Comparison of ENCODE assay signal across 15 mouse cellular contexts in genomic region chr8:117148520-117148919, GRCm38 (mm10). TPM values are rescaled to one million over a fixed set of nuclear protein-coding genes. Genes with fewer than 3 reads are reported as not detected.
A peak's percentile ranks its signal among the peaks of the same experiment; 100 is the strongest.
DNase-seq lines count a peak whose midpoint lies in the region; ATAC-seq and TF ChIP-seq lines count a peak whose summit lies in the region.
"Had no signal": no experiment of that assay in that cellular context is flagged by ENCODE, and none has a peak within 500 bp of the region (broad histone marks: within the 10 kb centered on the region; RNA-seq: fewer than 3 reads in every experiment).

No protein-coding gene starts in this region.

- no peak for ATAC-seq in forebrain, postnatal 0 days
- no peak for ATAC-seq in forebrain, embryonic 11.5 days (replicated peaks; ENCODE audit: low FRiP score)
- no peak for ATAC-seq in lung, postnatal 0 days
- ATAC-seq in megakaryocyte-erythroid progenitor cell, adult 5-6 weeks (replicated peaks; ENCODE audit: low FRiP score, low TSS enrichment, poor library complexity, severe bottlenecking) = 0 out of 2 replicates have a peak, but pooled peaks have one; percentile 44

- H3K27me3 ChIP-seq in forebrain, postnatal 0 days (ENCODE audit: insufficient read depth, low read length) = no peaks in the 10 kb centered on the region
- H3K27me3 ChIP-seq in forebrain, embryonic 11.5 days (ENCODE audit: control insufficient read depth, insufficient read depth, low read length) = no peaks in the 10 kb centered on the region
- H3K27me3 ChIP-seq in lung, postnatal 0 days (replicated peaks; ENCODE audit: insufficient read depth, low read length) = no peaks in the 10 kb centered on the region

- H3K4me2 ChIP-seq in forebrain, postnatal 0 days (ENCODE audit: low read depth) = no peak overlapping the region
- no peak overlapping the region for H3K4me2 ChIP-seq in forebrain, embryonic 11.5 days (ENCODE audit: low read depth, low read length, severe bottlenecking)
- H3K4me2 ChIP-seq in lung, postnatal 0 days (replicated peaks; ENCODE audit: low read depth, low read length) = no peak overlapping the region

- TF ChIP-seq CTCF in forebrain, postnatal 0 days (IDR thresholded peaks at IDR 0.05; ENCODE audit: low read depth) = peak; percentile 35; the same call in 1 of the 2 replicates
- peak; percentile 51 for TF ChIP-seq CTCF in lung, postnatal 0 days (IDR thresholded peaks at IDR 0.05)

- no peak overlapping the region for H3K27ac ChIP-seq in forebrain, postnatal 0 days (ENCODE audit: low read depth, low read length)
- no peak overlapping the region for H3K27ac ChIP-seq in forebrain, embryonic 11.5 days (ENCODE audit: low read depth, low read length)
- H3K27ac ChIP-seq in lung, postnatal 0 days (ENCODE audit: low read length) = no peak overlapping the region
- H3K27ac ChIP-seq: forebrain, embryonic 10.5 days had no signal

- H3K4me3 ChIP-seq in forebrain, postnatal 0 days (ENCODE audit: low read depth, low read length) = no peak overlapping the region
- no peak overlapping the region for H3K4me3 ChIP-seq in forebrain, embryonic 11.5 days (ENCODE audit: low read depth, low read length)
- H3K4me3 ChIP-seq in lung, postnatal 0 days (ENCODE audit: low read depth, low read length) = no peak overlapping the region
- H3K4me3 ChIP-seq: forebrain, embryonic 10.5 days had no signal

- WGBS in forebrain, postnatal 0 days = 93% methylated on average over 6 of the region's 6 CpGs
- WGBS in forebrain, embryonic 11.5 days = 93% methylated on average over 6 of the region's 6 CpGs
- 78% methylated on average over 6 of the region's 6 CpGs for WGBS in lung, postnatal 0 days

- H3K9me3 ChIP-seq in forebrain, postnatal 0 days (ENCODE audit: low read length) = no peaks in the 10 kb centered on the region
- no peaks in the 10 kb centered on the region for H3K9me3 ChIP-seq in forebrain, embryonic 11.5 days (ENCODE audit: control insufficient read depth, low read length)
- no peaks in the 10 kb centered on the region for H3K9me3 ChIP-seq in lung, postnatal 0 days (ENCODE audit: low read length)
- H3K9me3 ChIP-seq: forebrain, embryonic 10.5 days had no signal

- DNase-seq in forebrain, postnatal 0 days = no peak
- DNase-seq in forebrain, embryonic 11.5 days (ENCODE audit: low spot score) = no peak
- no peak for DNase-seq in lung, postnatal 0 days (ENCODE audit: low spot score)
- DNase-seq in lung, postnatal 4 days = no peak
- DNase-seq in ES-CJ7 (ENCODE audit: low read depth, low spot score) = peak; percentile 75
- no peak for DNase-seq in Muller cell, postnatal 12 days (ENCODE audit: inconsistent ontology term)
- no peak for DNase-seq in adrenal gland, postnatal 4 days (ENCODE audit: low spot score in 2 of 2)
- DNase-seq: adrenal gland, postnatal 10 days; cerebellum, adult 11 months; heart, postnatal 36 days; layer of hippocampus, adult 9-11 months had no signal

- no peaks in the 10 kb centered on the region for H3K36me3 ChIP-seq in forebrain, postnatal 0 days (ENCODE audit: insufficient read depth)
- no peaks in the 10 kb centered on the region for H3K36me3 ChIP-seq in forebrain, embryonic 11.5 days (ENCODE audit: control insufficient read depth, insufficient read depth, low read length)
- H3K36me3 ChIP-seq in lung, postnatal 0 days (ENCODE audit: insufficient read depth, low read length) = no peaks in the 10 kb centered on the region
- H3K36me3 ChIP-seq: forebrain, embryonic 10.5 days had no signal

- no peak for TF ChIP-seq EP300 in lung, postnatal 0 days (IDR thresholded peaks at IDR 0.05)

- no peak overlapping the region for H3K9ac ChIP-seq in forebrain, postnatal 0 days
- no peak overlapping the region for H3K9ac ChIP-seq in forebrain, embryonic 11.5 days (ENCODE audit: low read length)
- H3K9ac ChIP-seq in lung, postnatal 0 days (replicated peaks; ENCODE audit: low read depth) = no peak overlapping the region

- no peaks in the 10 kb centered on the region for H3K4me1 ChIP-seq in forebrain, postnatal 0 days (ENCODE audit: insufficient read depth)
- no peaks in the 10 kb centered on the region for H3K4me1 ChIP-seq in forebrain, embryonic 11.5 days (replicated peaks; ENCODE audit: control insufficient read depth, insufficient read depth, low read length)
- H3K4me1 ChIP-seq in lung, postnatal 0 days (ENCODE audit: insufficient read depth, low read depth, low read length) = no peaks in the 10 kb centered on the region
- H3K4me1 ChIP-seq: forebrain, embryonic 10.5 days had no signal

RNA-seq across cellular contexts. Expression of gene Gan, which starts 9.4 kb away (rescaled TPM):
- total RNA-seq in forebrain, postnatal 0 days (2014; rRNA removed) = 9.4 and 13.6 TPM in 2 replicates
- 3.2 and 4.8 TPM in 2 replicates for polyA plus RNA-seq in forebrain, postnatal 0 days (2015; fragmentation: Nextera tagmentation; extraction: Ambion mirVana)
- 3.1 and 3.4 TPM in 2 replicates for polyA plus RNA-seq in forebrain, embryonic 11.5 days (2014; fragmentation: Nextera tagmentation; extraction: Ambion mirVana)
- polyA plus RNA-seq in lung, postnatal 0 days (2015; fragmentation: Nextera tagmentation; extraction: Ambion mirVana) = 3.3 and 4.2 TPM in 2 replicates
- 9.9 and 14.3 TPM in 2 replicates for total RNA-seq in megakaryocyte-erythroid progenitor cell, adult 5-6 weeks (2014; fragmentation: Nextera tagmentation)
- total RNA-seq in megakaryocyte-erythroid progenitor cell, adult 5-6 weeks (2017) = 4.4 and 6.6 TPM in 2 replicates
- 10 to 100 TPM; 14.9 to 16.4 TPM for total RNA-seq in adrenal gland, postnatal 4 days (2021)

RNA-seq across cellular contexts. Expression of gene Bco1, which starts 52.9 kb away (rescaled TPM):
- not detected in 2 replicates for total RNA-seq in forebrain, postnatal 0 days (2014; rRNA removed)
- 0.31 TPM in 1 of 2 replicates, not detected in the other for polyA plus RNA-seq in forebrain, postnatal 0 days (2015; fragmentation: Nextera tagmentation; extraction: Ambion mirVana)
- 0.19 TPM in 1 of 2 replicates, not detected in the other for polyA plus RNA-seq in forebrain, embryonic 11.5 days (2014; fragmentation: Nextera tagmentation; extraction: Ambion mirVana)
- polyA plus RNA-seq in lung, postnatal 0 days (2015; fragmentation: Nextera tagmentation; extraction: Ambion mirVana) = 0.10 TPM in 1 of 2 replicates, not detected in the other
- total RNA-seq in megakaryocyte-erythroid progenitor cell, adult 5-6 weeks (2014; fragmentation: Nextera tagmentation) = 1.8 TPM in 1 of 2 replicates, not detected in the other
- total RNA-seq in megakaryocyte-erythroid progenitor cell, adult 5-6 weeks (2017) = 0.08 and 0.09 TPM in 2 replicates
- 1 to 10 TPM in 1 of 2 experiments, under 1 TPM in 1; 0.62 to 2.0 TPM for total RNA-seq in adrenal gland, postnatal 4 days (2021)
- total RNA-seq: heart, postnatal 36 days had no signal
- polyA plus RNA-seq: C2C12; limb, embryonic 11.5 days had no signal
